Mouse (Mus musculus) lung, adult 2 months (tissue): Measurements from ENCODE around the gene Bsn.

Source experiments
- CTCF ChIP-seq: fragments of 200-500 bp; IDR thresholded peaks from 2 replicates; pipeline ENCODE4 v1.5.1; 2011; ENCODE audit warnings: mild to moderate bottlenecking, low read length, control low read depth; ENCODE audit not compliant: insufficient read depth
- POLR2A ChIP-seq: fragments of 200-500 bp; IDR thresholded peaks from 2 replicates; pipeline ENCODE4 v1.6.1; 2011; ENCODE audit warnings: low read depth, mild to moderate bottlenecking, control low read depth, low read length, borderline replicate concordance; ENCODE audit errors: extremely low read depth

DNA sequence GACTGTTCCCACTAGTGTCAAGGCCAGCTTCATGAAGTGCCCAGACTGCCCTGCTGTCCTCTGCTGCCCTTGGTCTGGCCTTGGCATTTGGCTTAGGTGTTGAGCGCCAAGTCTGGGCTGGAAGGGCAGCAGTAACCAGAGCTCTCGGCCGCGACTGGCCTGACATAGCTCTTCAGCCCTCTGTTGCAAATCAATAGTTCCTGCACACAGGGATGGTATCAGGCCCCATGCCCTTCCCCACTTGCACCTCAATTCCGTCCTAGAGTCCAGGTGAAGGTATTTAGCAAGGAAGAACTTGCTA, 133.0 kb downstream of the Bsn start:
- no peak for TF ChIP-seq CTCF
- no peak for TF ChIP-seq POLR2A
